Mouse (Mus musculus) left cerebral cortex, postnatal 36 days (tissue): ENCODE results near the gene Lhfp. TPM values are rescaled to one million over a fixed set of nuclear protein-coding genes. Genes with fewer than 3 reads are reported as not detected.

ENCODE experiments used
- DNase-seq, 2 experiments: peaks; one replicate each; pipeline ENCODE4 v3.0.0; 2021 to 2022; ENCODE audit warnings: low spot score in 2 of 2, mixed read lengths in 1 of 2
- intact Hi-C: fragments of 180-260 bp; cut with DNase I; formaldehyde crosslinking; loops from one replicate; pipeline ENCODE4 v1.15.1; 2025
- total RNA-seq, 2 experiments: library from RNA; stranded (reverse); gene quantifications; 2 replicates each; pipeline ENCODE4 v1.2.3; 2021

Lhfp gene
- total RNA-seq, 2 experiments from 2014 or later: 29.8 to 35.1 TPM

DNA sequence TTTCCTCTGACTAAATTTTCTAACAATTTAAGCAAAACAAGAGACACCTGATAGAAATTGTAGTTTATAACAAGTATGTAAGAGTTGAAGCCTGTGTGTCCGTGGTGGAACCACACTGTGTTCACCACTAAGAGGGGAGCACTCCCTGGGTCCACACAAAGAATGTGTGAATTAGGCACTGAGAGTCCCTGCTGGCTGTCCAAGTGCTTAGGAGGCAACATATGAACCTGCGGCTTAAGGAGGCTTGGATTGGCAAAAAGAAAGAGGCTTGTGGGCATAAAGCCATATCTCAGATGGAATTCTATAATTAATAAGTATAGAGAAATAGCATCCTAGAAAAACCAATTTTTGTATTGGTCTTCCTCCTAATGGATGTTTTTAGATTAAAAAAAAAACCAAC, 104.2 kb downstream of the Lhfp start:
- no peak for DNase-seq
- intact Hi-C loops: no loop called here

DNA sequence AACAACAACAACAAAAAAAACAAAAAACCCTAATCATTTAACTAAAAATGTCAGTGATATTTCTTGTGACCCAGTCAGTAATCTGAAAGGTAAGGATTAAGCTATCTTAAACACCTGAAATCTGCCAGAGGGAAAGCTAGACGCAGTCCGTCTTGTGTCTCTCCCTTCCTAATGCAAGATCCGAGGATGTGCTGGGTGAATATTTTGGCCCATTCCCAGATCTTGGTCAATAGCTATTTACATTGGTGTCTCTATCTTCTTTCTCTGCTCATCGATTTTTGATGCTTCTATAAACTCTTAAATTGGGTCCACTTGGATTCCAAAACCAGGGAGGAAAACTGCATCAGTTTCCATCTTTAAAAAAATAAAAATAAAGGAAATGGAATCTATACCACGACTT, 104.6 kb downstream of the Lhfp start:
- intact Hi-C loops: no loop called here
- no peak for DNase-seq

DNA sequence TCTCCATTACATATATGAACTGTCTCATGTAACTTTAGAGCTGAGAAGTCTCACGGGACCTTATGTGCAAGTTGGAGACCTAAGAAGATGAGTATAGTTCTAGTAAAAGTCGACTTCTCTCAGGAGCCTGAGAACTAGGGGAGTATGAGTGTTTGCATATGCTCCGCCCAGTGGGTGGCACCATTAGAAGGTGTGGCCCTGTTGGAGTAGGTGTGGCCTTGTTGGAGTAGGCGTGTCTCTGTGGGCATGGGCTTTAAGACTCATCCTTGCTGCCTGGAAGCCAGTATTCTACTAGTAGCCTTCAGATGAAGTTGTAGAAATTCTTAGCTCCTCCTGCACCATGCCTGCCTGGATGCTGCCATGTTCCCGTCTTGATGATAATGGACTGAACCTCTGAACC, 105.7 kb downstream of the Lhfp start:
- no peak for DNase-seq
- intact Hi-C loops: no loop called here

DNA sequence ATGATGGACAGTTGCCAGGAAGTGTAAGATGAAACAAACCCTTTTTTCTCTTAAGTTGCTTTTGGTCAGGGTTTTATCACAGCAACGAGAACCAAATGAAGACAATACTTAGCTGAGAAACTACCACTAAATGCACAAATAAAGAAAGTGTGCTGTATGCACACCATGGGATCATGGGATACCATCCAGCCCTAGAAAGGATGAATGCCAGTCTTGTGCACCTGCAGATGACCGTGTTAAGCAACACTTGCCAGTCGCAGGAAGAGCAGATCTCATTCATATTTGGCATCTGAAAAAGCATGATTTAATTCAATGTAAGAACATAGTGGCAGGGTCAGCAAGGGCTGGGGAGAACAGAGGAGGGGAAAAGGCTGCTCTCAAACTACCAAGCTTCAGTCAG, 107.4 kb downstream of the Lhfp start:
- intact Hi-C loops: no loop called here
- DNase-seq: no peak

DNA sequence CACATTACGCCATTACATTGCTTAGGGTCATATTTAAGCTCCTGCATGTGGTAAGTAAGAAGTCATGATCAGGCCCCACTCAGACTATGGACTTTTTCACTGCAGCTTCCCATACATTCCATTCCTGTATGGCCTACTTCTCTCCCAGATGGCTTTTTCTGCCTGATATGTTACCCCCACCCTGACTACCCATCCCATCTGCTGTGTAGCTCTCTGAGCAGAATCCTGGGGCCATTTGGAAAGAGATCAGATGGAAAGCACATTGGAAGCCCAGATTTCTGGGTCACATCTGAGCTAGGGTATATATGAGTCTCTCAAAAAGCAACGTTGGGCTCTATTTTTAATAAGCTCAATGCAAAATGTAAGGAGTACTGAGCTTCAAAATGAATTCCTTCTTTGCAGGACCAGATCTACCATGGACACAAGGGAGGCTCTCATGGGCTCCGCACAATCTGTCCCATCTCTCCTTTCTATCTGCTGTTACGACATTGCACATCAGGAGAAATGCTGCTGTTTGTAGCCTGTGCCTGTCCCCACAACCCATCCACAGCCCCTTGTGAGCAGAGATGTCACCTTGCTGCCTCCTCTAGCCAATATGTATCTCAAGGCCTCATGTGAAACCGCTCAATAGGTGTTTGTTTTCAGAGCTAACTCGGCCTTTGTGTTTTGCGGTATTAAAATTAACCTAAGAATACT, 108.4 kb downstream of the Lhfp start:
- intact Hi-C loops: no loop called here
- no peak for DNase-seq

DNA sequence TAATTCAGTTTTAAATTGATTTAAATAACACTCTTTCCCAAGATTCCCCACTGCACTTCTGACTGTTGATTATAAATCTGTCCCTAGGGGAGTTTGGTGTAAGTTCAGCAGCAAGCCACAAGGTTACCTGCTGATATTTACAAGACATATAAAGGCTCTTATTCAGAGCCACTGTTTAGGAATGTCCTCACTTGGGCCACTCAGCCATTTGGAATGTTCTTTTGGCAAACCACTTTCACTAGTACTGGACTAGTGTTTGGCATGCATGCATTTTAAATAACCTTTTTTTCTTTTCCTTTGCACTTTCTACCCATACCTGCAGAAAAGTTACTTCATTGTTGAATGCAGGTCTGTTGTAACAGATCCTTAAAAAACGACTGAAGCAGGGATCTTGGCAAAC, 109.8 kb downstream of the Lhfp start:
- DNase-seq: no peak
- intact Hi-C loops: no loop called here

DNA sequence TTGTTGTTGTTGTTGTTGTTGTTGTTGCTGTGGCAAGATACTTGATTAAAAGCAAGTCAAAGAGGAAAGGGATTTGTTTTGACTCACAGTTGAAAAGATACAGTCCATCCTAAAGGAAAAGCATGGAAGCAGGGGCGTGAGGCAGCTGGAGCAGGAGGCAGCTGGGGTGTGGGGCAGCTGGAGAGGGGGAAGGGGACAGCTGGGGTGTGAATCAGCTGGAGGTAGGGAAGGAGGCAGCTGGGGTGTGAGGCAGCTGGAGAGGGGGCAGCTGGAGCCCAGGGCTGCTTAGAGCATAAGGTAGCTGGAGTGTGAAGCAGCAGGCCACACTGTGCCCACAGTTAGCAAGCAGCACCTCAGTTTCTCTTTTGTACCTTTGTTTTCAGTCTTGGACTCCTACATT, 110.3 kb downstream of the Lhfp start:
- intact Hi-C loops: no loop called here
- no peak for DNase-seq

DNA sequence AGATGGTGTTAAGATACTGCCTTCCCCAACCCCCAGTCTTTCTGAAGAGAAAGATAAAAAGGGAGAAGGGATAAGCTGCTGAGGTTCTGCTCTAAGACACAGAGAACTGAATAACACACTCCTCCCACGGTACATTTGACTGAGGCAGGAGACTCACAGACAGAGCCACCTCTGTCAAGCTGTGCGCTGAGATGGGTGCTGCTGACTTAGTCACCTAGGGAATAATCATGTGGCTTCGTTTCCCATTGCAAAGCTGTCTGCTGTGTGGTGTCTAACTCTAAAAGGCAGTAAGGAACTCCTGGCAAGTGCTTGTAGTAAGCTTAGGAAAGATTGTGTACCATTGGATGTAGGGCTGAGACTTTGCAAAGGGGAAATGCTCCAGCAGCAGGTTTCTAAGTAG, 120.6 kb downstream of the Lhfp start:
- peak; percentile 32 to 51 for DNase-seq
- intact Hi-C loops: no loop called here

DNA sequence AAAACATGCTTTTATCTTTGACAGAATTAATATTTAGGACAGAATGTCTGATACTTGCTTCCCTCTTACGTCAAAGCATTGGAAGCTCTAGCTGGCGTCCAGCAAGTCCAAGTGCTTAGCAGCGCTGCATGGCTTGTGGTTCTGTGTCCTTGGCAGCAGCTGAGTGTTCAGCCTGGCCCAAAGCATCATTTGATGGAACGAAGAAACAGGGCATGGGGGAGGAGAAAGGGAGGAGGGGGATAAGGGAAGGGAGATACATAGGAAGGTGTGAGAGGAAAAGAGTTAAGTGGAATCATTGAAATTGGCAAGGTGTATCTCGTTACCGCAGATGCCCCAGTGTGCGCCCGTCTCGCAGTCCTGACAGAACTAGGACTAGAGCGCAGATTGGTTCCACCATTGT, 124.0 kb downstream of the Lhfp start:
- DNase-seq: peak in 1 of 2 experiments; percentile 19

DNA sequence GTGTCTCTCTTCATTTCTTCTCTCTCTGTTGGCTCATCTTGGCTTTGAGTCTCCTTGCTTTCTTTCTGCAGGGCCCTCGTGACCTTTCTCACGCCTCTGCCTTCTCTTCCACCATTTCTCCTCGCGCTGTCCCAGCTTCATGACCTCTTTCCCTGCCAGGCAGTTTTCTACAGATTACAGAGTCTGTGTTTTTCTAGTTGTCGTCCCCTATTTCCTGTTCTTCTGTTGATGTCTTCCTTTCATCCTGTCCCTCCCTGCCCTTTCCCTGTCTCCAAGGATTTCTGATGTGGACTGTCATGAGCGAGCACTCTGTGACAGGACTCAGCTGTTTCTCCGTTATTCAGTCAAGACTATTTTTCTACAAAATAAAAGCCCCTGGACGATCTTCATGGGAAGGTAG, 124.7 kb downstream of the Lhfp start:
- no peak for DNase-seq
- intact Hi-C loops: no loop called here

More for the DNA sequence above, 124.0 kb downstream of the Lhfp start:
- intact Hi-C loops: loop anchor here (2.0 kb wide), 1 partner anchor 124 kb away; the partner anchor contains the start of gene Lhfp

DNA sequence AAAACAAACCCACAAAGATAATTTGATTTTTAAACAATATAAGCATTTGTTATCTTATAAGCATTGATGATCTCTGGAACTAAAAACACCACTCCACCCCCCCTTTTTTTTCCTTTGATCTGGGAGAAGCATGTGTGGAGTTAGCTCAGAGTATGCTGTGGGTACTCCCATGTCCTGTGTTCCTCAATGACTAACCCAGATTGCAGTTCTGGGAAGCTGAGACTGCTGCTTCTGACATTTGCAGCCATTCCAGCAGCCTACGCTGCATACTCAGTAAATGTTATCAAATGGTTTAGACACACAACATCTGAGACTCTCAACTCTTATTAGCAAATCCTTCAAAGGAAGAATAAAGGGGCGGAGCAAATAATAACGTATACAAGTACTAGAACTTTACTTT, 128.2 kb downstream of the Lhfp start:
- intact Hi-C loops: no loop called here
- no peak for DNase-seq

DNA sequence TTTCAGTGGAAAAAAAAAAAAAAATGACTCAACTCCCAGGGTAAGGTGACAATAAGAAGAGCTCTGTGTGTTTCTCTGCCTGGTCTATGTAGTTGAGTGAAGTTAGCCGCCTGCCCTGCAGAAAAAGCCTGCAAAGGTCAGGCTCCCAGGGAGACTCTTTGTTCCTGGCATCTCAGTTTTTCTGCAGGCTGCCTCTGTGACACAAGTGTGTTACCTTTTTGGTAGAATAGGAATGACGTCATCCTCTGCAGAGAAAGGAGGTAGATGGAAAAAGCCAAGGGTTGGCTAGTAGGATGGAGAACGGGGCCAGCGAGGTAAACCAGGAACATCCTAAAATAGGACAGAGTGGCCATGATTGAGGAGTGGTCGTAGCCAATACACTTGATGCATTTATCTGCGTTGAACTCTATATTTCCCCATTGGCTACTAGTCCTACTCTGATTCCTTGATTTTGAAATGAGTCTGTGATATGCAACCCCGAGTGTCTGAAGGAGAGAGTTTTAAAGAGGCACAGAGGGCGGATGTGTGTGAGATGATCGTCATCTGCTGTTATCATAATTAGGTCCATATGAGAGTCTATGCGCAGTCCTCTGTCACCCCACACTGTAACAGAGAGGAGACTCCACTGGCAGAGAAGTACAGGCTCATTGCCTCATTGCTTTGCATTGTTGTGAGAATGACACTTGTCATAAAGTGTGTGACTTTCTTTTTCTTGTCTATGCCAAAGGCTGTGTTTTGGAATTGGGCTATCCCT, 132.2 kb downstream of the Lhfp start:
- intact Hi-C loops: no loop called here
- no peak for DNase-seq

DNA sequence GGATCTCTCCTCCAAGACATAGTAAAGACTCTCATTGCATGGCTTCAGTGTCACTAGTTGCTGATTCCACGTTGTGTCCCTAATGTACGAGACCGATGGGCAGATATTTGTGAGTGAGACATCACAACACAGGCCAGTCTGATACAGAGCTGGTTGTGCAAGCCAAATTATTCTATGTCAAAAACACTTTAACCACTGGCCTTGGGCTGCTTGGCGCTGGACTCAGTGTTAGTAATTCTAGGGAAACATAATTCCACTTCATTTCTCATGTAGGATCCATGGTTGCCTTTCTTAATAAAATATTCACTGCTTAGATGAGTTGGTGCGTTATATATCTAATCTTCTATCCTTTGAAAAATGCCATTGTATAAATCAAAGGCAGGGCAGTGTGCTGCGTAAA, 138.6 kb downstream of the Lhfp start:
- DNase-seq: no peak
- intact Hi-C loops: no loop called here

DNA sequence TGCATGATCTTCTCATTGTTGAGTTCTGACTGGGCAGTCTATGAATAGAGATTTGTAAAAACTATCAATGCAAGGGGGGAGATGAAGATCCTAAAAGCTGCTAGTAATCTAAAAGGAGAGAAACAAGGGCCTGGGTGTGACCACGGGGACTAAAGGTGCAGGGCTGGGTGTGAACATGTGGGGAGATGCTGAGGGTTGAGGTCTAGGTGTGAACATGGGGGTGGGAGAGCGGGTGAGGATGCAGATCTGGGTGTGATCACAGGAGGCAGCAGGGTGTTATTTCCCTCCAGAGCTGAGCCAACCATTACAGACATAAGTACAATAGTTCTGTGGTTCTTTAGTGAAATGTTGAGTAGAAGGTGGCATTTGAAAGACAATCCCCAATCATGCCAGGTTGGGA, 144.1 kb downstream of the Lhfp start:
- intact Hi-C loops: no loop called here
- no peak for DNase-seq

DNA sequence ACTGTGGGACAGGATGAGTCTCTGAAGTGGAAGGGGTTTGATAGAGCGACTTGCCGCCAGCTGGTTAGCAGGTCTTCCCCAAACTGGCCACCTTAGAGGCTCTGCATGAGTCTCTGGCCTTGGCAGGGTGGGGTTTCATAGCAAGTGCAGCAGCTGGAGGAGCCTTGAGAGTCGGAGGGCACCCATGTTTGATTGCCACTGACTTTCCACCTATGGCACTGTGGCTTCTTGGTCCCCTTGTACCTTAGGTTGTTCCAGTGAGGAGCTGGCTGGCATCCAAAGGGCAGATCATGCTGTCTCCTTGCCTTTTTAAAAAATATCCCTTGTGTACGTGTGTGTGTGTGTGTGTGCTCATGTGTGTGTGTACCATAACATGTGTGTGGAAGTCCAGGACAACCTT, 152.1 kb downstream of the Lhfp start:
- intact Hi-C loops: no loop called here
- DNase-seq: no peak

DNA sequence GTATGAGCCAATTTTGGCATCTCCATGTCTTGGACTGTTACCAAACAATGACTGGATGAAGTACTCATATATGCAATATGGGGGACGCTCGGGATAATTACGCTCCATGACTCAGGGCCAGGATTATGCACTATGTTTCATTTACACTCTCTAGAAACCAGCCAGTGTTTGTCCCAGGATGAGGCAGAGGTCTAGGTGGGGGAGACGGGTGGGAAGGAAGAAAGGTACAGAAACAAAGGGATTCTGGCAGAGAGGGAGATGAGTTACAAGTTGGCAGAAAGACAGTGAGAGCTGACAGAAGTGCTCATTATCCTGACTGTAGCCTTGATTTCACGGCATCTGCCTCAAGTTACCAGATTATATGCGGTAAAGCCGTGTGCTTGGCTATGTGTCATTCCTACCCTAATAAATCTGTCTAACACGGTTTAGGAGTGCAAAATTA, 154.4 kb downstream of the Lhfp start:
- DNase-seq: no peak
- intact Hi-C loops: no loop called here

DNA sequence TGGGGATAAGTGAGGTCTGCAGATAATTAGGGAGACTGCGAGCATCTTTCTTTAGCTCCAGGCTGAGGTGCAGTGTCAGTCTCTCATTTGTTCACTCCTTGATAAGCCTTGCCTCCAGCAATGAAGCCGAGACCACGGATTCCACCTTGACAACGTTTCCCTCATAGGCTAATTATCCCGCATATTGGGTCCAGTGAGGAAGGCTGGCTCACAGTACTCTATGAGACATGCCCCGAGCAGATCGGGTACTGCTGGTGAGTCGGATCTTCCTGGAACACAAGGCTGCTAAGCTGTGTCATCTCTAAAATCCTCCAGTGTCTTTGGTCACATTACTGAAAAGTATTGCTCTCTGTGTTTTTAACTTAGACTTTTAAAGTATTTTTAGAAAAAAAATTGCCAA, 158.8 kb downstream of the Lhfp start:
- intact Hi-C loops: no loop called here
- no peak for DNase-seq

DNA sequence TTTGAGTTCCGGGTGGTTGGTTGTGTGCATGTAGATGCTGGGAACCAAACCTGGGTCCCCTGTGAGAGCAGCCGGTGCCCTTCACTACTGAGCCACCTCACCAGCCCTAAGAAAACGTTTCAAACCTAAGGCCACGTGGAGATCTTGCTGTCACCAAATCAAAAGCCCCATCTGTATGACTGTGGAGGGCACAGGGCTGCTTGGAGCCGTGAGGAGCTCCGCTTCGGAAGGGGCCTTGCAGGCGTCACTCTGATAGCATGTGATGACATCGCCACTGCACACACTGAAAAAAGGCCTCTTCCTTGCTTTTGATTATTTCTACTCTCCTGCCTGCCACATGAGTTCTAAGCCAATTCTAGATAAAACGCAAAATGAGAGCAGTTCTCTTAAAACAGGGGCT, 159.5 kb downstream of the Lhfp start:
- DNase-seq: no peak
- intact Hi-C loops: no loop called here

DNA sequence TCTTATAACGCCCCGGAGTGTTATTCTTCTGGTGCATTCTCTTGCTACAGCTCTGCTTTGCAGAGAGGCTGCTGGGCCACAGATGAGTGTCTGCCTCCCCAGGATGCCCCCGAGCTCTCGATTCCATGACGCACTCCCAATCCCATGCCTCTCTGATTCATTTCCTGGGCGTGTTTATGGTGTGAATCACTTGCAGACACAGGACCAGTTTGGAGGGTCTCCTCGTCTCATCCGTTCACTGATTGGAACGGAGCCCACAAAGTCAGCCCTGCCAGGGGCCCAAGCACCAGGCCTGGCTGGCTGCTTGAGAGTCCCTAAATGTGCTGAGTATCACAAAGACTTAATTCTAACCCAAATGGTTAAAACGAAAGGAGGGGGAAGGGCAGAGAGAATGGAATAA, 160.3 kb downstream of the Lhfp start:
- DNase-seq: no peak
- intact Hi-C loops: no loop called here

DNA sequence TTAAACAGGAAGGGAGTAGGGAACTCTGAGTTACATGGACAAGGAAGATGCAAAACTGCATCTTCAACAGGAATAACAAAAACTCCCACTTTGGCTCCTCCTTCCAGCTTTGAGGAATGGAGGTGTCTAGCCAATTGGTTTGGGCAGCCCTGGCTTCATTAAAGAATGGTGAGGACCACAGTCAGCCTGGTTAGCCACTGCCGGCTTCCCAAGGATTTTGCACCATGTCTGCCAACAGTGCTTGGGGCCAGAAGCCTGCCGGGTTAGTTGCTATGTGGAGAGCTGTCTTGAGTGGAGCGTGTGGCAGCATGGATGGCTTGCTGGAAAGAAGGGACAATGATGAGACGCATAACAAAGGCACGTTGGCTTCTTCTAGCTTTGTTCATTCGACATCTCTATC, 160.9 kb downstream of the Lhfp start:
- intact Hi-C loops: no loop called here
- DNase-seq: no peak

DNA sequence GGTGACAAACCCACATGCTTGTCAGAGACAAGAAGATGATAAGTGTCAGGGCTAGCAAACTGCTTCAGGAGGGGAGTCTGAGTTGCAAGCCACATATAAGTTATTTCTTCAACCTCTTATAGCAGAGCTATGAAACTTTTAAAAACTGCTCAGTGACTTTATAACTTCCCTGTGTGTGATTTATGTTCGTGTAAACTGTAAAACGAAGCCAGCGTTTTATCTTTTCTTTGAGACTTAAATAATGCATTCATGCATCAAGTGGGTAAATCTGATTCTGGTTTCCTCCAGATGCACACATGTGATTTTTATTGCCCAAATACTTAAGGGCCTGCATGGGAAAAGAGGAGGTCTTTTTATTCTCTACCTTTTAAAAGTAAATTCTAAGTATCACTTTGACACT, 161.4 kb downstream of the Lhfp start:
- intact Hi-C loops: no loop called here
- DNase-seq: no peak
